Mouse (Mus musculus) heart, adult 2 months (tissue): ENCODE measurements around the gene Ntrk2. TPM values are rescaled to one million over a fixed set of nuclear protein-coding genes. Genes with fewer than 3 reads are reported as not detected.

ENCODE experiments used
- DNase-seq, 2 experiments: peaks; one replicate each; pipeline ENCODE4 v3.0.0; 2021
- H3K27ac ChIP-seq: fragments of 200-600 bp; 2 replicates; pipeline ENCODE4 v1.8.1; 2022
- H3K27me3 ChIP-seq: fragments of 200-500 bp; 2 replicates; pipeline ENCODE4 v1.6.1; 2012; ENCODE audit warnings: mild to moderate bottlenecking, low read length, inconsistent platforms, mixed read lengths; ENCODE audit not compliant: control insufficient read depth, insufficient read depth
- H3K36me3 ChIP-seq: fragments of 200-500 bp; 2 replicates; pipeline ENCODE4 v1.6.1; 2012; ENCODE audit warnings: low read length, inconsistent platforms; ENCODE audit not compliant: control insufficient read depth, insufficient read depth
- H3K4me1 ChIP-seq: fragments of 200-500 bp; 2 replicates; pipeline ENCODE4 v1.6.1; 2011; ENCODE audit warnings: low read length; ENCODE audit not compliant: control insufficient read depth, insufficient read depth
- H3K4me3 ChIP-seq: fragments of 200-600 bp; 2 replicates; pipeline ENCODE4 v1.8.1; 2022
- H3K79me2 ChIP-seq: fragments of 200-500 bp; replicated peaks from 2 replicates; pipeline ENCODE4 v1.6.1; 2012; ENCODE audit warnings: mild to moderate bottlenecking, inconsistent platforms, low read length, moderate library complexity, mixed read lengths; ENCODE audit not compliant: control insufficient read depth, insufficient read depth
- H3K9ac ChIP-seq: fragments of 200-500 bp; 2 replicates; pipeline ENCODE4 v1.6.1; 2012; ENCODE audit warnings: low read depth, mild to moderate bottlenecking, control low read depth, inconsistent platforms, low read length, mixed read lengths
- CTCF ChIP-seq: fragments of 200-600 bp; IDR thresholded peaks from 2 replicates; pipeline ENCODE4 v1.8.1; 2022; ENCODE audit warnings: antibody characterized with exemption, mild to moderate bottlenecking, moderate library complexity
- EP300 ChIP-seq: fragments of 200-500 bp; IDR thresholded peaks from 2 replicates; pipeline ENCODE4 v1.6.1; 2011; ENCODE audit warnings: low read depth, low read length, control low read depth; ENCODE audit not compliant: insufficient read depth
- POLR2A ChIP-seq: fragments of 200-500 bp; IDR thresholded peaks from 2 replicates; pipeline ENCODE4 v1.6.1; 2011; ENCODE audit warnings: mild to moderate bottlenecking, low read depth, low read length, control low read depth; ENCODE audit not compliant: insufficient read depth
- WGBS: fragments of 180-500 bp; shearing (Covaris S2); methylation state at CpG from one replicate; pipeline ENCODE4 v1.1.7; 2018; 5-methylcytosine and 5-hydroxymethylcytosine counted together
- intact Hi-C: fragments of 180-260 bp; cut with DNase I; formaldehyde crosslinking; loops from one replicate; pipeline ENCODE4 v1.15.1; 2025
- polyA plus RNA-seq: library from polyadenylated mRNA; depleted of rRNA; stranded (reverse); fragments of >200 nt; gene quantifications from 2 replicates; pipeline ENCODE4 v1.2.3, GENCODE M21; 2012
- total RNA-seq, 2 experiments: library from RNA; stranded (reverse); gene quantifications; 2 replicates each; pipeline ENCODE4 v1.2.3; 2021

The Ntrk2 gene
- total and polyA plus RNA-seq, 3 experiments, result 0.91 to 4.6 (median 1.8) TPM

- Histone ChIP-seq H3K9ac (no peak overlapping the region), H3K27ac (no peak overlapping the region), H3K4me3 (no peak overlapping the region), H3K36me3 (no peaks in the 10 kb centered on the region), H3K79me2 (no peaks in the 10 kb centered on the region), H3K27me3 (no peaks in the 10 kb centered on the region), H3K4me1 (peaks cover 3% of the 10 kb centered on the region)
- TF ChIP-seq EP300 (no peak), CTCF (no peak), POLR2A (no peak)
- no peak for DNase-seq
- WGBS, result 25% methylated on average over 1 of the region's 1 CpGs
- intact Hi-C loops, result no loop called here
These were observed 123.8 kb downstream of the Ntrk2 start for GRCm38 (mm10) chr13:58930161-58930560.

GRCm38 (mm10) chr13:58933126-58933525 lies 126.8 kb downstream of the Ntrk2 start:
- Histone ChIP-seq H3K4me3 (no peak overlapping the region), H3K36me3 (no peaks in the 10 kb centered on the region), H3K79me2 (no peaks in the 10 kb centered on the region), H3K27me3 (no peaks in the 10 kb centered on the region), H3K4me1 (peaks cover 3% of the 10 kb centered on the region), H3K27ac (no peak overlapping the region), H3K9ac (no peak overlapping the region)
- TF ChIP-seq CTCF, result no peak
- TF ChIP-seq EP300, result no peak
- no peak for TF ChIP-seq POLR2A
- intact Hi-C loops, result no loop called here
- 87% methylated on average over 4 of the region's 4 CpGs for WGBS
- no peak for DNase-seq

- H3K27ac ChIP-seq, result no peak overlapping the region
These were observed 128.3 kb downstream of the Ntrk2 start for GRCm38 (mm10) chr13:58934576-58935110.

GRCm38 (mm10) chr13:58935956-58936495 lies 129.7 kb downstream of the Ntrk2 start:
- Histone ChIP-seq H3K36me3 (no peaks in the 10 kb centered on the region), H3K4me1 (no peaks in the 10 kb centered on the region), H3K4me3 (no peak overlapping the region), H3K27me3 (no peaks in the 10 kb centered on the region), H3K79me2 (no peaks in the 10 kb centered on the region), H3K27ac (no peak overlapping the region), H3K9ac (no peak overlapping the region)
- TF ChIP-seq EP300 (no peak), CTCF (no peak), POLR2A (no peak)
- 18% methylated on average over 8 of the region's 8 CpGs for WGBS
- intact Hi-C loops, result no loop called here
- DNase-seq, result no peak

More at GRCm38 (mm10) chr13:58934576-58935110, 128.3 kb downstream of the Ntrk2 start:
- no peaks in the 10 kb centered on the region for H3K79me2 ChIP-seq
- no peak overlapping the region for H3K4me3 ChIP-seq
- WGBS, result 83% methylated on average over 3 of the region's 3 CpGs
- no peaks in the 10 kb centered on the region for H3K36me3 ChIP-seq
- H3K27me3 ChIP-seq, result no peaks in the 10 kb centered on the region
- peaks cover 3% of the 10 kb centered on the region for H3K4me1 ChIP-seq
- intact Hi-C loops, result no loop called here
- H3K9ac ChIP-seq, result no peak overlapping the region
- DNase-seq, result no peak
- TF ChIP-seq CTCF (no peak), EP300 (no peak), POLR2A (no peak)

- Histone ChIP-seq H3K9ac (no peak overlapping the region), H3K4me3 (no peak overlapping the region), H3K79me2 (no peaks in the 10 kb centered on the region), H3K27ac (no peak overlapping the region), H3K4me1 (no peaks in the 10 kb centered on the region), H3K36me3 (no peaks in the 10 kb centered on the region), H3K27me3 (no peaks in the 10 kb centered on the region)
- 93% methylated on average over 12 of the region's 12 CpGs for WGBS
- DNase-seq, result no peak
- intact Hi-C loops, result no loop called here
- TF ChIP-seq EP300, result no peak
- TF ChIP-seq CTCF, result no peak
- no peak for TF ChIP-seq POLR2A
These were observed 131.5 kb downstream of the Ntrk2 start for GRCm38 (mm10) chr13:58937884-58938283.

- intact Hi-C loops, result no loop called here
- no peaks in the 10 kb centered on the region for H3K79me2 ChIP-seq
- no peak for TF ChIP-seq CTCF
- no peak for TF ChIP-seq EP300
- TF ChIP-seq POLR2A, result no peak
- no peaks in the 10 kb centered on the region for H3K4me1 ChIP-seq
- DNase-seq, result no peak
- no peak overlapping the region for H3K4me3 ChIP-seq
- WGBS, result 70% methylated on average over 4 of the region's 4 CpGs
- no peaks in the 10 kb centered on the region for H3K36me3 ChIP-seq
- no peak overlapping the region for H3K27ac ChIP-seq
- H3K27me3 ChIP-seq, result no peaks in the 10 kb centered on the region
- H3K9ac ChIP-seq, result no peak overlapping the region
These were observed 132.1 kb downstream of the Ntrk2 start for GRCm38 (mm10) chr13:58938464-58938863.
